Mouse (Mus musculus) brown adipose tissue, adult 24 weeks (tissue): ENCODE data around the gene Pum3. TPM values are rescaled to one million over a fixed set of nuclear protein-coding genes. Genes with fewer than 3 reads are reported as not detected.
"Not testable (repeated sequence)": the region's sequence is repeated elsewhere in the genome, so short reads cannot be mapped to it uniquely, and the experiment has no call there.

Experiments
- H3K27ac ChIP-seq: fragments of 200-500 bp; replicated peaks from 2 replicates; pipeline ENCODE4 v1.5.1; 2012; ENCODE audit warnings: low read depth, mild to moderate bottlenecking, low read length
- H3K4me1 ChIP-seq: fragments of 200-500 bp; 2 replicates; pipeline ENCODE4 v1.6.1; 2012; ENCODE audit warnings: low read length, mixed read lengths; ENCODE audit not compliant: control insufficient read depth, insufficient read depth, insufficient read length
- H3K4me3 ChIP-seq: fragments of 200-500 bp; 2 replicates; pipeline ENCODE4 v1.5.1; 2012; ENCODE audit warnings: low read depth, mild to moderate bottlenecking, low read length, moderate library complexity; ENCODE audit not compliant: insufficient read depth
- polyA plus RNA-seq: library from polyadenylated mRNA; stranded (reverse); fragments of >200 nt; gene quantifications from 2 replicates; pipeline ENCODE4 v1.2.4, GENCODE M21; 2012; ENCODE audit not compliant: missing spikeins, insufficient read depth, insufficient read length

The Pum3 gene
- polyA plus RNA-seq, 1 experiment: 23.6 TPM

DNA sequence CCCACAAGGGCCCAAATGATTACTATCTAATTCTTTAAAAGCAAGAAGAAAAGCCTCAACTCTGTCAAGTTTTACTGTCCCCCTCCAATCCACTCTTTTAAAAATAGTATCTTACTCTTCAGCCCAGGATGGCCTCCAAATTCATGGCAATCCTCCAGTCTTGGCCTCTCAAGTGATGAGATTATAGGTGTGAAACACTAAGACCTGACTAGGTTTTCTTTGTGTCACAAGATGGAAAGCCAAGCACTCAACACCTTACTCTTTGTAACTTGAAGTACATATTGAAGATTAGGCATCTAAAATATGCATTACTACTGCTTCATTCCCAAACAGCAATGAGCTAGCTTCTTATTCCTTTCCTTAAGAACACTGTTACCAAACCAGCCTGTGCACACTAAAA lies 19.8 kb downstream of the Pum3 start:
- no peak overlapping the region for H3K27ac ChIP-seq
- H3K4me1 ChIP-seq: no peaks in the 10 kb centered on the region
- H3K4me3 ChIP-seq: no peak overlapping the region

DNA sequence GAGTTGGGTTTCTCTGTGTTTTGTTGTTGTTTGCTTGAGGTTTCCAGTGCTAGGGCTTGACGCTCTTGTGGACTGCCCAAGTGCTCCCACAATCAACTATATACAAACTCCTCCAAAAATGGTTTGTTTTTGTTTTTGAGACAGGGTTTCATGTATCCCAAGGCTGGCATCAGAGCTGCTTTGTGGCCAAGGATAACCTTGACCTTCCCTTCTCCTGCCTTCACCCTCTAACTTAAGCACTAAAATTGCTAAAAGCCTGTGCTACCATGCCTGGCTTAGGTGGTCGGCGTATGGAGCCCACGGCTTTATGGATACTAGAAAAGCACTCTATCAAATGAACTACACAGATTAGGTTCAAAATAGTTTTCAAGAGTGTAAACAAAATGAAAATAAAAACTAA lies 20.4 kb downstream of the Pum3 start:
- no peaks in the 10 kb centered on the region for H3K4me1 ChIP-seq
- no peak overlapping the region for H3K27ac ChIP-seq
- H3K4me3 ChIP-seq: no peak overlapping the region

GRCm38 (mm10) chr19:27397797-27398196 lies 31.8 kb downstream of the Pum3 start:
- H3K4me3 ChIP-seq: no peak overlapping the region
- no peaks in the 10 kb centered on the region for H3K4me1 ChIP-seq
- H3K27ac ChIP-seq: no peak overlapping the region

DNA sequence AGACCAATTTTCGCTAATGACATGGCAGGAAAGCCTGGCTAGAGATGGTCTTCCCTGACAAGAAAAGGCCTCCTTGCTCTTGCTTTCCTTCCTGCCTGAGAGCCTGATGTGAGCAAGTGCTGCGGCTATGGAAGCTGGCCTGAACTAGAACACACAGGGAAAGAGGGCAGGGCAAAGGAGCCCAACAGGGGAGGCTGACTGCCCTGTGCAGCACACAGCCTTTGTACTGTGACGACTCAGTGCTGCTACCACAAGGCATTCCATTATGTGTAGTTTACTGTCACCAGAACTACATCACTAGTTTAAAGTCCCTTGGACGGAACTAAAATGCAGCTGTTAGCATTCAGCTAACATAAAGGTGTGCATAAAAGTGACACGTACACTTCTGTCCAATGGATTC lies 32.4 kb downstream of the Pum3 start:
- Histone ChIP-seq H3K4me1 (no peaks in the 10 kb centered on the region), H3K27ac (no peak overlapping the region), H3K4me3 (no peak overlapping the region)

GRCm38 (mm10) chr19:27396719-27397118 lies 32.9 kb downstream of the Pum3 start:
- Histone ChIP-seq H3K4me1 (no peaks in the 10 kb centered on the region), H3K4me3 (no peak overlapping the region), H3K27ac (no peak overlapping the region)

DNA sequence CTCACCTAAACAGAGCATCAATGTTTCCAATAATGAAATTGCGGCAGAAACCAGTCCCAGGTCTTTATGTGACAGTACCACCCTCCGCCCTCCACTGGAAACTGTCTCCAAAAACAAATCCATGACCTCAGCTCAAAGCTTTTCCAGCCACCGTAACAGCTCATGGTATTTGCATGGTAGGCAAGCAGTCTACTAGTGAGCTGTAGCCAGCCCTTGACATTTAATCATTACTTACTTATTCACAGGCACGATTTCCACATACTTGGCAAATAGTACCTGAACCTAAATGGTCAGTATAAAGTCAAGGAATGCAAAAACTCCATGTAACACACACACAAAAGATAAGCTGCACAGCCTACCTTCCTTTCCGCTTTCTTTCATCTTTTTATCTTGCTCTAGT lies 33.7 kb downstream of the Pum3 start:
- H3K4me3 ChIP-seq: no peak overlapping the region
- no peak overlapping the region for H3K27ac ChIP-seq
- no peaks in the 10 kb centered on the region for H3K4me1 ChIP-seq

DNA sequence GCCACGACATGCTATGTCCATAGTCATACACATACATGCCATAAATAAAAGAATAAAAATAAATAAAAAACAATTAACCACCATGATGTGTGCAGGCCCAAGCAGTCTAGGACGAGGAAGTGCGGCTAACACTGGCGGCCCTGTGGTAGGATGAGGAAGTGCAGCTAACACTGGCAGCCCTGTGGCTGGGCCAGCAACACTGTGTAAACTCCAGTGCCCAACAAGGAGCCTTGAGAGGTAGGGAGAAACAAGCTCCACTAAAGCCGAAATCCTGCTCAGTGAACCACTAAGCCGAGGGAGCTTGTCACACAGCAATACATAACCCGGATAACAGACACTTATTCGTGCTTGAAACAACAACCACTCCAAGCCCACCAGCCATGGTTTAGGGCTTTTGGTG lies 34.1 kb downstream of the Pum3 start:
- Histone ChIP-seq H3K4me3 (no peak overlapping the region), H3K27ac (no peak overlapping the region), H3K4me1 (no peaks in the 10 kb centered on the region)

GRCm38 (mm10) chr19:27394341-27394990 lies 35.2 kb downstream of the Pum3 start:
- Histone ChIP-seq H3K4me1 (no peaks in the 10 kb centered on the region), H3K4me3 (no peak overlapping the region), H3K27ac (no peak overlapping the region)

- no peak overlapping the region for H3K27ac ChIP-seq
- H3K4me1 ChIP-seq: no peaks in the 10 kb centered on the region
- H3K4me3 ChIP-seq: no peak overlapping the region
Observed at GRCm38 (mm10) chr19:27392431-27392830, 37.2 kb downstream of the Pum3 start.

DNA sequence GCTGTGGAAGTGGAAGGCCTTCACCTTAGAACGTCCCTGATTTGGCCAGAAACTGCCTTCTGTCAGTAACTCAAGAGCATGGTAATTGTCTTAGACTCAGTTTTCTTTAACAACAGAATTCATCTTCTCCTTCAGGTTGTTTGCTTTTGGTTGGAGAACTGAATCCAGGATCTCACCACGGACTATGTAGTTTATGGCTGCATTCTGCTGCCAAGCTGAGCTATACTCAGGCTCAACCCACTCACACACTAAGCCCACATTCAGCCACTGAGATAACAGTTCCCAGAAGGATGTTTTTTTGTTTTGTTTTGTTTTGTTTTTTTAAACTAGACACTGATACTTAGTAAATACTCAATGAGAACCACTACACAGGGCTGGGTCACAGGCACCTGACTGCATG lies 38.3 kb downstream of the Pum3 start:
- Histone ChIP-seq H3K4me3 (no peak overlapping the region), H3K27ac (no peak overlapping the region), H3K4me1 (no peaks in the 10 kb centered on the region)

DNA sequence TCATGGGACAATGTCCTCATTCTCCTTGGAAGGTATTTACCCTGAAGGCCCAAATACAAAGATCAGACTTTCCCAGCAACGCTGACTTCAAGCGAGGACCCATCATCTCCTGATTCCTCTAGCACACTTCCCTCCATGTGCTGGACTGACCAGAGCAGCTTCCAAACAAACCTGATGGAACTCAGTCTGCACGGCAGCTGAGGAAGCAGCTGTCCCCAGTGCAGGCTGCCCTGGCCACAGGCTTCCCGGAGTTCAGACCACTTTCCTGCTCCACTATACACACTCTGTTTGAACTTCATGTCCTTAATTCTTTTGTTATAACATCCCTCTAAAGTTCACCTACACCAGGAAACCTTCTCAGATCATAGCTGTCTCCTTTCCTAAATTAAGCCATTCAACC lies 40.1 kb downstream of the Pum3 start:
- not testable (repeated sequence) for H3K4me3 ChIP-seq, H3K4me1 ChIP-seq, H3K27ac ChIP-seq

DNA sequence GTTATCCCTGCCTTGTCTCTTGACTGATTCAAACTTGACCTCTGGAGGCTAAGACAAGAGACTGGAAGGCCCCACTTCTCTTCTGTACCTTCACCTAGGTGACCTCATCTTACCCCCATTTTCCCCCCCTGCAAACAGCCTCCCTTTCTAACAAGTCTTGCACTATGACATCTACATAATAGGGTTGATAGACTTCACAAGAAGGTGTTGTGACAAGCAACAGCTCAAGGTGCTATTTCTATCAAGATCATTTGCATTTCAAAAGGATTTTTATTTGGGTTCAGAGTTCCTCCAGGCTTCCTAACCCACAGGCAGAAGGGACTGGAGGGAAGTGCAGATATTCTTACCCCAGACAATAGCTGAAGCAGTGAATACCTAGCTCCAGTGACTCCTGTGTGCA lies 44.3 kb downstream of the Pum3 start:
- no peak overlapping the region for H3K4me3 ChIP-seq
- no peaks in the 10 kb centered on the region for H3K4me1 ChIP-seq
- H3K27ac ChIP-seq: no peak overlapping the region

DNA sequence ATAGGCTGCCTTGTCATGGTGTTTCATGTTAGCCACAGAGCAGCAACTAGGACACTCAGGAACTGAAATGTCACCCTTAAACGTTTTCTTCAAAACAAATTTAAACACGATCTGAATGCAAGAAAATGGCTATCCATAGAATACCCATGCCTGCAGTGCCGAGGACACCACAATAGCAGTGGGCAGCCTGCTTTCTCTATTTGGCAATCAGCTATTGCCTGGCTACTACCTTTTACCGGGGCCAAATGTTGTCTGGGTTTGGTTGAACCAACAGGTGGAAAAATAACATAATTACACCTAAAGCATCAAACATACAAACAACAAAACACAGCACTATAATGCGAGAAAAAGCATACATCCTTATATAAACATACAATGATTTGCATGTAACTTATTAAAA lies 46.4 kb downstream of the Pum3 start:
- Histone ChIP-seq H3K4me3 (no peak overlapping the region), H3K4me1 (no peaks in the 10 kb centered on the region), H3K27ac (no peak overlapping the region)

DNA sequence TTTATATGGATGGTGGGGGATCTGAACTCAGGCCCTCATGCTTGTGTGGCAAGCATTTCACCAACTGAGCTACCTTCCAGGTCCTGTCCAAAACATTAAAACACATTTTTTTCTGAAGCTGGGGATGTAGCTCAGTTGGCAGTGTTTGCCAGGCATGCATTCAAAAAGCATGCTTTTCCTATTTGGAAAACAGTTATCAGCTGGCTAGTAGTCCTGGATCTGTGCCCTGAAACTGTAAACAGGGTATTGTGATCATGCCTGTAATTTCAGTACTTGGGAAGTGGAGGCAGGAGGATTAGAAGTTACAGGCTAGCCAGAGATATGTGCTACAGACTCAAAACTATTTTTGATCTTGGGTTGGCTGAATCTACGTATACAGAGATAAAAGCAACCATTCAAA lies 47.5 kb downstream of the Pum3 start:
- no peaks in the 10 kb centered on the region for H3K4me1 ChIP-seq
- H3K4me3 ChIP-seq: no peak overlapping the region
- no peak overlapping the region for H3K27ac ChIP-seq

- no peaks in the 10 kb centered on the region for H3K4me1 ChIP-seq
- no peak overlapping the region for H3K4me3 ChIP-seq
- H3K27ac ChIP-seq: no peak overlapping the region
Observed at GRCm38 (mm10) chr19:27379712-27380401, 49.8 kb downstream of the Pum3 start.

DNA sequence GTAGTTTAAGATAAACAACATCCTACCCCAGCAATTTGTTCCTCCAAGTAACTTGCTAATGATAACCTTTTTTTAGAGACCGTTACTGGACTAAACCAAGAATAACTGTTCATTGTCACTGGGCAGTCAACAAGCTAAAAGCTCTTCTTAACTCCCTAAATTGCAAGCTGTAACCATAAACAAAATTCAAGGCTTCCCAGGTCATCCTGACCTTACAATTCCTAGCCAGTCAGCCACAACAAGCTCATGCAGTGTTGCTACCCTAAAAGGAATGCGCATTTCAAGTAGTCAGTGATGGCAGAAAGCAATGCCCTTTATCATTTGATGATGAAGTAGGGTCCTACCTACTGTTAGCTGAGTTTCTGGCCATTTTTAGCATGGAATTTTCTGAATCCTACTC lies 58.8 kb downstream of the Pum3 start:
- Histone ChIP-seq H3K27ac (no peak overlapping the region), H3K4me3 (no peak overlapping the region), H3K4me1 (no peaks in the 10 kb centered on the region)
